Mouse (Mus musculus): ENCODE data around the gene Olfr1314. TPM values are rescaled to one million over a fixed set of nuclear protein-coding genes. Genes with fewer than 3 reads are reported as not detected.

The Olfr1314 gene
- total RNA-seq (2021) (not detected), polyA plus RNA-seq (2012; rRNA removed) (not detected in 2 replicates)
- long read RNA-seq = 0 reads

DNA sequence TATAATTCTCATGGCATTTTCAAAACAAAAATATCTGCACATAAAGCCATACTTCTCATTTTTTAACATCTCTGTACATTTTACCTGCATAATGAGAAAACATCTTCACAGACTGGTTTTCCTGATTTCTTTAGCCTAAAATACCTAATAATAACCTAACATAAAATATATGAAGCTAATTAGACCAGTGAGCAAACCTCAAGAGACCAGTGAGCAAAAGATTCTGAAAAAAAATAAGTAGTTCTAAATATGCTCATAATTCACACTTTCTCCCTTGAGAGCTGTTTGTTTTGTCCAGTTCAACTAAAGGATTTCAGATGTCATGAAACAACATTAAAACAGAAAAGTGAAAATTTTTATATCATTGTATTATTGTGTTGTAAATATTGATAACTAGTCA, at the start of gene Olfr1314:
Olfr1314 (minus strand) TSS at position 101 of the 400 bp plus-strand sequence.
- H3K9ac ChIP-seq (ENCODE audit: low read depth, low read length) = no peak within 1 kb of the TSS
- no peaks in the 10 kb centered on the region for H3K27me3 ChIP-seq (ENCODE audit: control insufficient read depth, insufficient read depth, low read length)
- no peaks in the 10 kb centered on the region for H3K79me2 ChIP-seq (replicated peaks; ENCODE audit: control insufficient read depth, insufficient read depth, low read length)
- DNase-seq = no peak
- no peaks in the 10 kb centered on the region for H3K4me1 ChIP-seq (ENCODE audit: control insufficient read depth, insufficient read depth, low read length)
- no peak within 1 kb of the TSS for H3K4me3 ChIP-seq
- TF ChIP-seq EP300 (IDR thresholded peaks at IDR 0.05; ENCODE audit: insufficient read depth, low read depth, low read length) = no peak
- no peak for TF ChIP-seq CTCF (IDR thresholded peaks at IDR 0.05)
- TF ChIP-seq POLR2A (IDR thresholded peaks at IDR 0.05; ENCODE audit: insufficient read depth, low read depth, low read length) = no peak
- no peak within 1 kb of the TSS for H3K27ac ChIP-seq
- intact Hi-C loops (cut with DNase I) = no loop called here
- H3K36me3 ChIP-seq (ENCODE audit: control insufficient read depth, insufficient read depth, low read length) = no peaks in the 10 kb centered on the region

DNA sequence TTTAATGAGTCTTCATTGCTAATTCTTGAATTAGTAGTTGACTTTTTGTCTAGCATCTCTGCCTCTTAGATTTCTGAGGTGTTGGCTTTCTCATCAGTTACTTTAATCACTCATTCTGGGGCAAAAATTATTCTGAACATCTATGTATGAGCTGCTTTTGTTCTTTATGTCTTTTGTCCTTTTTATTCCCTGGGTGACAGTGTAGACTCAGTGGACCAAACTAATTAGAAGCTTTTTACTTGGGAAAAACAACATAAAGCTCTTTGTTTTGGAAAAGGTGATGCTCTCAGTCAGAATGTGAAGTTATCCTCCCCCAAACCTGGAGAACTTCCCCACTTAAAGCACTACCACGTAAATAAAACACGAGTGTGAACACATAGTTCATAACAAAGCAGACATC, 43.4 kb upstream of the Olfr1314 start, which contains the start of gene Olfr1317:
Olfr1317 (plus strand) TSS at position 301 of the 400 bp plus-strand sequence.
- no peaks in the 10 kb centered on the region for H3K27me3 ChIP-seq (ENCODE audit: control insufficient read depth, insufficient read depth, low read length)
- no peak for DNase-seq
- no peak within 1 kb of the TSS for H3K9ac ChIP-seq (ENCODE audit: low read depth, low read length)
- no peak within 1 kb of the TSS for H3K27ac ChIP-seq
- WGBS = 58% methylated on average over 2 of the region's 2 CpGs
- intact Hi-C loops (cut with DNase I) = no loop called here
- no peaks in the 10 kb centered on the region for H3K79me2 ChIP-seq (replicated peaks; ENCODE audit: control insufficient read depth, insufficient read depth, low read length)
- H3K4me1 ChIP-seq (ENCODE audit: control insufficient read depth, insufficient read depth, low read length) = no peaks in the 10 kb centered on the region
- H3K4me3 ChIP-seq = no peak within 1 kb of the TSS
- H3K36me3 ChIP-seq (ENCODE audit: control insufficient read depth, insufficient read depth, low read length) = no peaks in the 10 kb centered on the region
- TF ChIP-seq CTCF (IDR thresholded peaks at IDR 0.05) (no peak), EP300 (IDR thresholded peaks at IDR 0.05; ENCODE audit: insufficient read depth, low read depth, low read length) (no peak), POLR2A (IDR thresholded peaks at IDR 0.05; ENCODE audit: insufficient read depth, low read depth, low read length) (no peak)

DNA sequence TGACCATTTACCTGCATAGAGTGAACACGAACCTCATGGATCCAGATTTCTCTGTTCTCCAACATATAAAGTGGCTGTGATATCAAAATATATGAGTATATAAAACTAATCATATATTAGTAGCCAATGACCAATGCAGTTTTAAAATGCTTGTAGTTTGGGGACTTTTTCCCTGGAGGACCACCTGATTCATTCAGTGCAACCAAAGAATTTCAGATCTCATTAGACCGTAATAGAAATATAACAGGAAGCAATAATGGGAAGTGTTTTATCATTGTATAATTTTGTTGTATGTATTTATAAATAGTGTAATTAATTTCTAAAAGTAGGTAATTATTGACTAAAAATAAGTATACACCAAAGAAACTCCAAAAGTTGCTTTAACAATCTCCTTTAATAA, 38.3 kb upstream of the Olfr1314 start, which contains the start of gene Olfr1316:
Olfr1316 (minus strand) TSS at position 101 of the 400 bp plus-strand sequence.
- intact Hi-C loops (cut with DNase I) = no loop called here
- WGBS = 77% methylated on average over 2 of the region's 2 CpGs
- TF ChIP-seq POLR2A (IDR thresholded peaks at IDR 0.05; ENCODE audit: insufficient read depth, low read depth, low read length) (no peak), EP300 (IDR thresholded peaks at IDR 0.05; ENCODE audit: insufficient read depth, low read depth, low read length) (no peak), CTCF (IDR thresholded peaks at IDR 0.05) (no peak)
- H3K79me2 ChIP-seq (replicated peaks; ENCODE audit: control insufficient read depth, insufficient read depth, low read length) = no peaks in the 10 kb centered on the region
- no peak within 1 kb of the TSS for H3K9ac ChIP-seq (ENCODE audit: low read depth, low read length)
- DNase-seq = no peak
- no peak within 1 kb of the TSS for H3K4me3 ChIP-seq
- H3K27me3 ChIP-seq (ENCODE audit: control insufficient read depth, insufficient read depth, low read length) = no peaks in the 10 kb centered on the region
- no peak within 1 kb of the TSS for H3K27ac ChIP-seq
- no peaks in the 10 kb centered on the region for H3K36me3 ChIP-seq (ENCODE audit: control insufficient read depth, insufficient read depth, low read length)
- H3K4me1 ChIP-seq (ENCODE audit: control insufficient read depth, insufficient read depth, low read length) = no peaks in the 10 kb centered on the region

DNA sequence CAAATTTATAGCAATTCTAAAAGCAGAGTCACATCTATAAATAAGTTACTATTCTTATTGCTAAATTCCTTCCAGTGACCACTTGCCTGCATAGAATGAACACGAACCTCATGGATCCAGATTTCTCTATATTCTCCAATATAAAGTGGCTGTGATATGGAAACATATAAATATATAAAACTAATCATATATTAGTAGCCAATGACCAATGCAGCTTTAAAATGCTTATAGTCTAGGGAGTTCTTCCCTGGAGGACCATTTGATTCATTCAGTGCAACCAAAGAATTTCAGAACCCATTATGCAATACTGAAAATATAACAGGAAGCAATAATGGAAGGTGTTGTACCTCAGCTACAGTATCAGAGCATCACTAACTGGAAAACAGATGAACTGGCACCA, 18.8 kb upstream of the Olfr1314 start, which contains the start of gene Olfr1315-ps1:
Olfr1315-ps1 (minus strand) TSS at position 101 of the 400 bp plus-strand sequence.
- Histone ChIP-seq H3K4me1 (ENCODE audit: control insufficient read depth, insufficient read depth, low read length) (no peaks in the 10 kb centered on the region), H3K4me3 (no peak within 1 kb of the TSS), H3K27me3 (ENCODE audit: control insufficient read depth, insufficient read depth, low read length) (no peaks in the 10 kb centered on the region), H3K79me2 (replicated peaks; ENCODE audit: control insufficient read depth, insufficient read depth, low read length) (no peaks in the 10 kb centered on the region), H3K36me3 (ENCODE audit: control insufficient read depth, insufficient read depth, low read length) (no peaks in the 10 kb centered on the region), H3K9ac (ENCODE audit: low read depth, low read length) (no peak within 1 kb of the TSS), H3K27ac (no peak within 1 kb of the TSS)
- WGBS = 61% methylated on average over 1 of the region's 1 CpGs
- DNase-seq = no peak
- TF ChIP-seq EP300 (IDR thresholded peaks at IDR 0.05; ENCODE audit: insufficient read depth, low read depth, low read length) (no peak), POLR2A (IDR thresholded peaks at IDR 0.05; ENCODE audit: insufficient read depth, low read depth, low read length) (no peak), CTCF (IDR thresholded peaks at IDR 0.05) (no peak)
- intact Hi-C loops (cut with DNase I) = no loop called here

DNA sequence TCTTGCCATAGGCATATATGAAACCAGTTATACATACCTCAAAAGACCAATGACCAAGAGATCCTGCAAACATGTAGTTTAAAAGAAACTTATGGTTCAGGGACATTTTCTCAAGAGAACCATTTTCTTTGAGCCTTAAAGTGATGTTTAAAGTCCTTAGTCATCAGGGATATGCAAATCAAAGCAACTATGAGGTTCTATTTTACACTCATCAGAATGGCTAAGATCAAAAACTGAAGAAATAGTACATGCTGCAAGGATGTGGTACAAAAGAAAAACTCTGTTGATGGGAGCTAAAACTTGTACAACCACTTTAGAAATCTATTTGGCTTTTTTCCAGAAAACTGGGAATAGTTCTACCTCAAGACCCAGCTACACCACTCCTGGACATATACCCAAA, 18.8 kb downstream of the Olfr1314 start, which contains the start of gene Olfr1313:
Olfr1313 (minus strand) TSS at position 101 of the 400 bp plus-strand sequence.
- Histone ChIP-seq H3K9ac (ENCODE audit: low read depth, low read length) (no peak within 1 kb of the TSS), H3K27ac (no peak within 1 kb of the TSS), H3K79me2 (replicated peaks; ENCODE audit: control insufficient read depth, insufficient read depth, low read length) (no peaks in the 10 kb centered on the region), H3K4me1 (ENCODE audit: control insufficient read depth, insufficient read depth, low read length) (no peaks in the 10 kb centered on the region), H3K4me3 (no peak within 1 kb of the TSS), H3K36me3 (ENCODE audit: control insufficient read depth, insufficient read depth, low read length) (no peaks in the 10 kb centered on the region), H3K27me3 (ENCODE audit: control insufficient read depth, insufficient read depth, low read length) (no peaks in the 10 kb centered on the region)
- TF ChIP-seq POLR2A (IDR thresholded peaks at IDR 0.05; ENCODE audit: insufficient read depth, low read depth, low read length) (no peak), EP300 (IDR thresholded peaks at IDR 0.05; ENCODE audit: insufficient read depth, low read depth, low read length) (no peak), CTCF (IDR thresholded peaks at IDR 0.05) (no peak)
- DNase-seq = no peak
- intact Hi-C loops (cut with DNase I) = no loop called here

DNA sequence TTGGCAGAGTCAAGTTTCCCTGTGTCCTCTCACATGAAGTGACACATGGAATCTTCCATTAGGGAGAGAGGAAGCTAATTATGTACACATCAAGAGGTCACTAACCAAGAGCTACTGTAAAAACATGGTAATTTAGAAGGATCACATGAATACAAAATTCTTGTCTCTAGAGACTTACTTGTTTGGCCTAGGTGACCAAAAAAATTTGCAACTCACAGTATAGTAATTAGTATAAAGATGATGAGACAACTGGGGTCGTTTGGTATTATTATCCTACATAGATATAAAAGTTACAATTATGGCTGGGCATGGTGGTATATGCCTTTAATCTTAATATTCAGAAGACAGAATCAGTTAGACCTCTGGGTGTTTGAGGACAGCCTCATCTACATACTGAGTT, 46.4 kb downstream of the Olfr1314 start, which contains the start of gene Olfr1312:
Olfr1312 (minus strand) TSS at position 101 of the 400 bp plus-strand sequence.
- Histone ChIP-seq H3K27me3 (ENCODE audit: control insufficient read depth, insufficient read depth, low read length) (no peaks in the 10 kb centered on the region), H3K36me3 (ENCODE audit: control insufficient read depth, insufficient read depth, low read length) (no peaks in the 10 kb centered on the region), H3K79me2 (replicated peaks; ENCODE audit: control insufficient read depth, insufficient read depth, low read length) (no peaks in the 10 kb centered on the region), H3K9ac (ENCODE audit: low read depth, low read length) (no peak within 1 kb of the TSS), H3K27ac (no peak within 1 kb of the TSS), H3K4me3 (no peak within 1 kb of the TSS), H3K4me1 (ENCODE audit: control insufficient read depth, insufficient read depth, low read length) (no peaks in the 10 kb centered on the region)
- intact Hi-C loops (cut with DNase I) = no loop called here
- DNase-seq = no peak
- WGBS = 16% methylated on average over 1 of the region's 1 CpGs
- no peak for TF ChIP-seq POLR2A (IDR thresholded peaks at IDR 0.05; ENCODE audit: insufficient read depth, low read depth, low read length)
- TF ChIP-seq EP300 (IDR thresholded peaks at IDR 0.05; ENCODE audit: insufficient read depth, low read depth, low read length) = no peak
- no peak for TF ChIP-seq CTCF (IDR thresholded peaks at IDR 0.05)

Other genes starting within 250 kb of the Olfr1314 start
- gene Olfr1305, start 219.6 kb downstream of the Olfr1314 start, total RNA-seq (2021) = not detected
- gene Olfr1305, start 219.6 kb downstream of the Olfr1314 start, polyA plus RNA-seq (2012; rRNA removed) = not detected in 2 replicates
- gene Olfr1306, start 180.5 kb downstream of the Olfr1314 start, total RNA-seq (2021) = not detected
- not detected in 2 replicates for gene Olfr1306, start 180.5 kb downstream of the Olfr1314 start, polyA plus RNA-seq (2012; rRNA removed)
- gene Olfr1307, start 147.3 kb downstream of the Olfr1314 start, total RNA-seq (2021) = not detected
- gene Olfr1307, start 147.3 kb downstream of the Olfr1314 start, polyA plus RNA-seq (2012; rRNA removed) = not detected in 2 replicates
- gene Olfr1308, start 131.8 kb downstream of the Olfr1314 start, total RNA-seq (2021) = not detected
- not detected in 2 replicates for gene Olfr1308, start 131.8 kb downstream of the Olfr1314 start, polyA plus RNA-seq (2012; rRNA removed)
- not detected for gene Olfr1309, start 106.5 kb downstream of the Olfr1314 start, total RNA-seq (2021)
- not detected in 2 replicates for gene Olfr1309, start 106.5 kb downstream of the Olfr1314 start, polyA plus RNA-seq (2012; rRNA removed)
- gene Olfr1310, start 84.1 kb downstream of the Olfr1314 start, total RNA-seq (2021) = not detected
- not detected in 2 replicates for gene Olfr1310, start 84.1 kb downstream of the Olfr1314 start, polyA plus RNA-seq (2012; rRNA removed)
- gene Olfr1311, start 72.4 kb downstream of the Olfr1314 start, total RNA-seq (2021) = not detected
- gene Olfr1311, start 72.4 kb downstream of the Olfr1314 start, polyA plus RNA-seq (2012; rRNA removed) = not detected in 2 replicates
- gene Olfr1312, start 46.5 kb downstream of the Olfr1314 start, total RNA-seq (2021) = not detected
- gene Olfr1312, start 46.5 kb downstream of the Olfr1314 start, polyA plus RNA-seq (2012; rRNA removed) = not detected in 2 replicates
- gene Olfr1313, start 18.9 kb downstream of the Olfr1314 start, total RNA-seq (2021) = not detected
- not detected in 2 replicates for gene Olfr1313, start 18.9 kb downstream of the Olfr1314 start, polyA plus RNA-seq (2012; rRNA removed)
- gene Olfr1315-ps1, start 18.7 kb upstream of the Olfr1314 start, total RNA-seq (2021) = not detected
- gene Olfr1315-ps1, start 18.7 kb upstream of the Olfr1314 start, polyA plus RNA-seq (2012; rRNA removed) = not detected in 2 replicates
- not detected for gene Olfr1316, start 38.2 kb upstream of the Olfr1314 start, total RNA-seq (2021)
- not detected in 2 replicates for gene Olfr1316, start 38.2 kb upstream of the Olfr1314 start, polyA plus RNA-seq (2012; rRNA removed)
- not detected for gene Olfr1317, start 43.5 kb upstream of the Olfr1314 start, total RNA-seq (2021)
- gene Olfr1317, start 43.5 kb upstream of the Olfr1314 start, polyA plus RNA-seq (2012; rRNA removed) = not detected in 2 replicates
- gene Olfr1318, start 57.4 kb upstream of the Olfr1314 start, total RNA-seq (2021) = not detected
- not detected in 2 replicates for gene Olfr1318, start 57.4 kb upstream of the Olfr1314 start, polyA plus RNA-seq (2012; rRNA removed)
- 1 to 10 TPM; 2.3 TPM for gene Lpcat4, start 142.7 kb upstream of the Olfr1314 start, total RNA-seq (2021)
- 6.3 and 11.4 TPM in 2 replicates for gene Lpcat4, start 142.7 kb upstream of the Olfr1314 start, polyA plus RNA-seq (2012; rRNA removed)
- gene Nutm1, start 162.5 kb upstream of the Olfr1314 start, total RNA-seq (2021) = not detected
- gene Nutm1, start 162.5 kb upstream of the Olfr1314 start, polyA plus RNA-seq (2012; rRNA removed) = not detected in 2 replicates
- 10 to 100 TPM; 61.8 to 65.4 TPM for gene Nop10, start 165.1 kb upstream of the Olfr1314 start, total RNA-seq (2021)
- gene Nop10, start 165.1 kb upstream of the Olfr1314 start, polyA plus RNA-seq (2012; rRNA removed) = 89.0 and 113 TPM in 2 replicates
- 10 to 100 TPM; 31.1 to 32.9 TPM for gene Slc12a6, start 169.0 kb upstream of the Olfr1314 start, total RNA-seq (2021)
- gene Slc12a6, start 169.0 kb upstream of the Olfr1314 start, polyA plus RNA-seq (2012; rRNA removed) = 23.2 and 44.3 TPM in 2 replicates
- gene Gm21985, start 169.5 kb upstream of the Olfr1314 start, total RNA-seq (2021) = 1 to 10 TPM in 1 of 2 experiments, under 1 TPM in 1; 0.42 to 1.1 TPM
- not detected in 2 replicates for gene Gm21985, start 169.5 kb upstream of the Olfr1314 start, polyA plus RNA-seq (2012; rRNA removed)